Mouse (Mus musculus) CD4-positive, CD25-positive, alpha-beta regulatory T cell, adult 2 months (primary cell): ENCODE results near the gene Gm21719.
"Not testable (repeated sequence)": the region's sequence is repeated elsewhere in the genome, so short reads cannot be mapped to it uniquely, and the experiment has no call there.

Experiments used
- DNase-seq: peaks from one replicate; pipeline ENCODE4 v3.0.0-alpha.2; 2012; ENCODE audit warnings: low read depth, low spot score

The Gm21719 gene

DNA sequence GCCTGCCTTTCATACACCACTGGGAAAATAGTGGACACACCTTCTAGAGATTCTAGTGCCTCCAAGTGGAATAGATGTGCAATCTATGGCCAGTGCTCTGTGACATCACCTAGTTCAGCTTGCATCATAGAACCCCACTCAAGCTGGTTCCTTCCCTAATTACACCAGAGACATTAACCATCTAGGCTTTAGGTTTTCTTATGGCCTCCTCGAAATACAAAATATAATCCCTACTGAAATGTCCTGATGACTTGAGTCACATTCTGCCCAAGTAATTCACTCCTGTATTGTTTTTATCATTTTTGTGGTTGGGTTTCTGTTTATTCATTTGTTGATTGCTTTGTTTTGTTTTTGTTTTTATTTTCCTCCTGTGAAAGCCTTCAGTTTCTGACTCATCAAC, at the start of gene Gm21719:
Gene Gm21719, minus strand, starts transcription at position 101 of the 400 bp plus-strand sequence.
- DNase-seq = not testable (repeated sequence)
